Mouse (Mus musculus): ENCODE measurements around the gene Lin7c. TPM values are rescaled to one million over a fixed set of nuclear protein-coding genes. Genes with fewer than 3 reads are reported as not detected.
A peak's percentile ranks its signal among the peaks of the same experiment; 100 is the strongest.

Gene Lin7c
- polyA plus RNA-seq, 1 experiment from 2014 or later = 160 TPM

GRCm38 (mm10) chr2:109930771-109931170 is 40.1 kb downstream of the Lin7c start:
- no peak for ATAC-seq (ENCODE audit: low FRiP score)
- Histone ChIP-seq H3K4me3 (no peak overlapping the region), H3K9me3 (replicated peaks) (no peaks in the 10 kb centered on the region), H3K36me3 (peaks cover 4% of the 10 kb centered on the region; the same call in 1 of the 2 replicates), H3K9ac (no peak overlapping the region), H3K27me3 (no peaks in the 10 kb centered on the region), H3K4me1 (peaks cover 32% of the 10 kb centered on the region), H3K4me2 (replicated peaks) (no peak overlapping the region), H3K27ac (no peak overlapping the region)
- 93% methylated on average over 4 of the region's 4 CpGs for WGBS

DNA sequence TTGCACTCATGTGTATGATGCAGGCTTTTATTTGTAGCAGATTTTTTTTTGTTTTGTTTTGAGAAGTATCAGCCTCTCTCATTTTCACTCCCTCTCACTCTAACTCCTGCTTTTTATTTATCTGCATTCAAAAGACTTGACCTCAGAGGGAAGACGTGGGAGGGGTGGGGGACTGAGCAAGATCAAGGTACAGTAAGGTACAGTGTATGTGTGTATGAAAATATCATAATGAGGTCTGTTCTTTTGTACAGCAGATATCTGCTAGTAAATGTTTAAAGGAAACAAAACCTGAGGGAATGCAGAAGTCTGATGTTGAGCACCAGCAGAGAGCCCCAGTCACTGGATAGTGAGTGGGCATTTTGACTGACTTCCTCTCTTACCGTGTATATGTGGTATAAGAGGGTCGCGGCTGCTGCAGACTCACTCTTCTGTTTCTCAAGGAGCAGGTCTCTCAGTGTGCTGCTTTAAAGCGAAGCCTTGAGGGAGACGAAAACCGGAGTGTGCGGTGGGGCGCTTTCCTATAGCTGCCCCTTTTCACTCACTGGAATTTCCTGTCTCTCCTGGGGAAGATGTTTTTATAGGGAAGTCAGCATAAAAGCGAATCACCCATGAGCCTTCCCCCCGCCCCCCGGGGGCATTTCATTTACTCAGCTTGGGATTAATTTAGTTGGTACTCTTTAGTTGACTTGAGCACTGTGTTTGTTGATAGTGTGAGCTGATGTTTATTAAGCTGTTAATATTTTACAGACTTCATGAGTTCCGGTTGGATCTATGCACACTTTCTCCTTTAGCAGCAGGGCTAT is 41.5 kb downstream of the Lin7c start:
- peaks cover 38% of the 10 kb centered on the region for H3K4me1 ChIP-seq
- 41% methylated on average over 13 of the region's 13 CpGs for WGBS
- no peak overlapping the region for H3K9ac ChIP-seq
- no peak for ATAC-seq (ENCODE audit: low FRiP score)
- no peak overlapping the region for H3K27ac ChIP-seq
- no peaks in the 10 kb centered on the region for H3K9me3 ChIP-seq (replicated peaks)
- no peak overlapping the region for H3K4me3 ChIP-seq
- H3K4me2 ChIP-seq (replicated peaks) = peak overlapping the region; percentile 3; the same call in 1 of the 2 replicates
- no peaks in the 10 kb centered on the region for H3K36me3 ChIP-seq
- no peaks in the 10 kb centered on the region for H3K27me3 ChIP-seq

GRCm38 (mm10) chr2:109933151-109933550 is 42.5 kb downstream of the Lin7c start:
- no peaks in the 10 kb centered on the region for H3K36me3 ChIP-seq
- H3K27me3 ChIP-seq = no peaks in the 10 kb centered on the region
- 66% methylated on average over 3 of the region's 3 CpGs for WGBS
- H3K9me3 ChIP-seq (replicated peaks) = no peaks in the 10 kb centered on the region
- peaks cover 38% of the 10 kb centered on the region for H3K4me1 ChIP-seq
- H3K27ac ChIP-seq = no peak overlapping the region
- no peak for ATAC-seq (ENCODE audit: low FRiP score)
- no peak overlapping the region for H3K9ac ChIP-seq
- no peak overlapping the region for H3K4me3 ChIP-seq
- no peak overlapping the region for H3K4me2 ChIP-seq (replicated peaks)

DNA sequence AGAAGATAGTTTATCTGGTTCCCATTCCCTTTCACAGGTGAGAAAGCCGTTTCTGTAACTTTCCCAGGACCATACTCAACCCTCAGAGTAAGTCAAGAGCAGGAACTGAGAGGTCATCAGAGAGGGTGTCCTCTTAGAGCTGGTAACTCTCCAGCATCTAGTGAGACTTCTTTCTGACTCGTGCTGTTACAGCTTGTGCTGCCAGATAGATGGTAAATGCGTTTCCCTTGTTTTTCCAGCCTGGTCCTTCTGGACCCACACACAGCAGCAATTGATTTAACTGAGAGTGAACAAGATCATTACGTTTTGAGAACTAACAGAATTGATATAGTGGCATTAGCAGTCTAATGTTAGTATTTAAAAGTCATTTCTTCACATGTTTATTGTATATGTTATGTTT is 43.4 kb downstream of the Lin7c start:
- 77% methylated on average over 4 of the region's 4 CpGs for WGBS
- Histone ChIP-seq H3K4me3 (no peak overlapping the region), H3K4me1 (peaks cover 34% of the 10 kb centered on the region), H3K9me3 (replicated peaks) (no peaks in the 10 kb centered on the region), H3K4me2 (replicated peaks) (no peak overlapping the region), H3K27ac (no peak overlapping the region), H3K9ac (no peak overlapping the region), H3K36me3 (no peaks in the 10 kb centered on the region), H3K27me3 (no peaks in the 10 kb centered on the region)
- no peak for ATAC-seq (ENCODE audit: low FRiP score)

DNA sequence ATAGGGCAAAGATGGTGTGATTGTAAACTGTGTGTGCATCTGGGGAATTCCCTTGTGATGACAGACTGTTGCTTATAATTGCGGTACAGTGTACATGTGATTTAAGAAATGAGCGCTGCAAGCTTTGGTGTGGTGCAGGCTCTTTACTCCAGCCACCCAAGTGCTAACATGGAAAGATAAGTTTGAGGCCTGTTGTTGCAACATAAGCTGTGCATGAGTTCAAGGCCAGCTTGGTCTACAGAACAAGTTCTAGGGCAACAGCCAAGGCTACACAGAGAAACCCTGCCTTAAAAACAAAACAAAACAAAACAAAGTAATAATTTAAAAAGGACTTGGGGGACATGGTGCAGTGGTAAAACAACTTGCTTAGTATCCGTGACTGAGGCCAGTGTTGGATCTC is 44.5 kb downstream of the Lin7c start:
- Histone ChIP-seq H3K4me3 (no peak overlapping the region), H3K9ac (no peak overlapping the region), H3K9me3 (replicated peaks) (no peaks in the 10 kb centered on the region), H3K4me2 (replicated peaks) (no peak overlapping the region), H3K4me1 (peaks cover 29% of the 10 kb centered on the region), H3K36me3 (no peaks in the 10 kb centered on the region), H3K27ac (no peak overlapping the region), H3K27me3 (no peaks in the 10 kb centered on the region)
- no peak for ATAC-seq (ENCODE audit: low FRiP score)
- WGBS = 93% methylated on average over 3 of the region's 3 CpGs

DNA sequence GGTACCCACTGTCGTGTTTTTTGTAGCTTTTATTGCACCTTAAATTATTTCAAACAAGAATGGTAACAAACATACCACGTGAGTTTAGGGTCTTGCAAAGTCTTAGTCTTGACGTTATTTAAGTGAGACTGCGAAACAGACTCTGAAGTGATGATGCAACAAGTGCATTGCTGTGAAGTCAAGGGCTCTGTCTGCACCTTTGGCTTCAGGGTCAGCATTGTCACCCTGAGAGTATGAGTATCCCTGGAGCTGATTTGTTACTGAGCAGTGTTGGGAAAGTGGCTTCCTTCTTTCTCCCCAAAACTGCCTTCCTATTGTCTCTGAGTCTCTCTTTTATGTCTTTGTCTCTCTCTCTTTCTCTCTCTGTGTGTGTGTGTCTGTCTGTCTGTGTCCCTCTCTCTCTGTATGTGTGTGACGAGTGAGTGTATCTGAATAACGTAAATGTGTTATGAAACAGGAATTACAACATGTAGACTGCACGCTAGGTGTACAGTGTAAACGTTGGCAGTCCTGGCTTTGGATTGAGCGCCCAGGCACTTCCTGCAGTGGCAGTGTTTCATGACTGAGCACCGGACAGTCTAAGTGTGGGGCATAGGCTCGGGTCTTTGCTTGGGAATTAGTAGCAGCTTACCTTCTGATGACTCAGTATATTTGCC is 45.2 kb downstream of the Lin7c start:
- Histone ChIP-seq H3K9ac (no peak overlapping the region), H3K27me3 (no peaks in the 10 kb centered on the region), H3K4me1 (peaks cover 29% of the 10 kb centered on the region), H3K36me3 (no peaks in the 10 kb centered on the region), H3K9me3 (replicated peaks) (no peaks in the 10 kb centered on the region), H3K4me2 (replicated peaks) (no peak overlapping the region), H3K27ac (no peak overlapping the region), H3K4me3 (no peak overlapping the region)
- WGBS = 62% methylated on average over 11 of the region's 11 CpGs
- no peak for ATAC-seq (ENCODE audit: low FRiP score)

GRCm38 (mm10) chr2:109936410-109936755 is 45.7 kb downstream of the Lin7c start:
- Histone ChIP-seq H3K4me3 (no peak overlapping the region), H3K9ac (no peak overlapping the region), H3K4me1 (peaks cover 29% of the 10 kb centered on the region), H3K27ac (no peak overlapping the region), H3K27me3 (no peaks in the 10 kb centered on the region), H3K36me3 (no peaks in the 10 kb centered on the region), H3K9me3 (replicated peaks) (no peaks in the 10 kb centered on the region), H3K4me2 (replicated peaks) (no peak overlapping the region)
- 23% methylated on average over 2 of the region's 2 CpGs for WGBS
- ATAC-seq (ENCODE audit: low FRiP score) = no peak

DNA sequence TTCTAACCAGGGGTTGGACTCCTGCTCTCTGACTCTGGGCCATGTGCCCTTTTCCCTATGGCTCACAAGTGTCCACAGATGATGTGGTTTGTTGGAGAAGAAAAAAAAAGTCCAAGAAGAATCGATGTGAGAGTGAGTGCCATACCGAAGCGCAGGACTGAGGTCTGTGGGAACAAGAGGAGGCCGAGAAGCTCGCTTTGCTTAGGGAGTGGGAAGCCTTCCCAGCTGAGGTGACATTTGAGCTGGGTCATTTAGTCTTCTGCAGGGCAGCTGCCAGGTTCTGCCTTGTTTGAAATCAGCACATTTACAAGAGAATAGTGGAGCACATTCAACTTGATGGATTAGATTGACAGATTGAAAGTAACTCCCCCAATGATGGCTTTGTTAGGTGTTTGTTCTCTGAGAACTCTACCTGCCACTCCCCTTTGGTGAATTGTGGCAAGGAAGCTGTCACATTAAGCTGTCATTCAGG is 51.4 kb downstream of the Lin7c start:
- Histone ChIP-seq H3K4me2 (replicated peaks) (no peak overlapping the region), H3K9ac (no peak overlapping the region), H3K4me1 (peaks cover 35% of the 10 kb centered on the region)

DNA sequence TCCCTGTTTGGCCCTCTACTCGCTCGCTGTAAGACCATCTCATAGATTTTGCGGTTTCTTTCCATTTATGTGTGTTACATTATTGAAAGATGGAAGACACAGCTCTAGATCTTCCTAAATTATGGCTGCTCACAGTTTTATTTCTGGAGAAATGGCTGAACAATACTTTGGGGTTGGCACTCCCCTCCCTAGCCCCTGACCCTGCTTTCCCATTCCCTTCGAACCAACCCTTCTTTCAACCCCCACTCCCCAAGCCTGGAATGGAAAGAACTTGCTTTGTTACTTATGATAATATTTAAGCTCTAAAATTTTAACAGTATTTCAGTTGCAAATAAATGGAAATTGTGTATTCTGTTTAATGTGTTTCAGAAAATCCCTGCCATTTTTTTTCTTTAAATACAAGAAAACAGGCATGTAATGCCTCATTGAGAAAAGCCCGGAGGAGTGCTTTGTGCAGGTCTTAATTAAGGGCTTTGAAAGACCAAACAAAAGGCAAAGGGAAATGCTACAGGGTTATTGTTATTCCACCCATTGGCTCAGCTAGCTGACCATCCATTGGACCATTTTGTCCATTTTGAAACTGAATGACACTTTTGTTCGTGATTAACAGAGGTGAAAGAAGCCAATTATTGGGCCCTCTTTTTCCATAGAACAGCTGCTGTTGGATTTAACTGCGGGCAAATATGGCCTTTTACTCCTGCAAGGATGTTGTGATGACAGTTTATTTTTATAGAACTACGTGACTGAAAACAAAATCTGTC is 52.3 kb downstream of the Lin7c start:
- WGBS = 36% methylated on average over 8 of the region's 8 CpGs
- H3K27ac ChIP-seq = peak overlapping the region; percentile 66

More for the DNA sequence above, 51.4 kb downstream of the Lin7c start:
- H3K27ac ChIP-seq = peak overlapping the region; percentile 77
- WGBS = 13% methylated on average over 5 of the region's 5 CpGs
- H3K4me3 ChIP-seq = no peak overlapping the region
- H3K36me3 ChIP-seq = no peaks in the 10 kb centered on the region
- no peaks in the 10 kb centered on the region for H3K9me3 ChIP-seq (replicated peaks)
- no peaks in the 10 kb centered on the region for H3K27me3 ChIP-seq
- peak; percentile 57 for ATAC-seq (ENCODE audit: low FRiP score)

GRCm38 (mm10) chr2:109944995-109945394 is 54.3 kb downstream of the Lin7c start:
- no peaks in the 10 kb centered on the region for H3K36me3 ChIP-seq
- H3K4me3 ChIP-seq = no peak overlapping the region
- no peak overlapping the region for H3K27ac ChIP-seq
- 68% methylated on average over 9 of the region's 9 CpGs for WGBS
- H3K4me1 ChIP-seq = peaks cover 35% of the 10 kb centered on the region
- no peaks in the 10 kb centered on the region for H3K9me3 ChIP-seq (replicated peaks)
- no peak overlapping the region for H3K9ac ChIP-seq
- H3K27me3 ChIP-seq = no peaks in the 10 kb centered on the region
- no peak for ATAC-seq (ENCODE audit: low FRiP score)
- no peak overlapping the region for H3K4me2 ChIP-seq (replicated peaks)

More for the DNA sequence above, 52.3 kb downstream of the Lin7c start:
- peak overlapping the region; percentile 24 for H3K4me2 ChIP-seq (replicated peaks)
- no peaks in the 10 kb centered on the region for H3K36me3 ChIP-seq
- no peak overlapping the region for H3K9ac ChIP-seq
- no peaks in the 10 kb centered on the region for H3K9me3 ChIP-seq (replicated peaks)
- peak; percentile 85 for ATAC-seq (ENCODE audit: low FRiP score)
- H3K4me3 ChIP-seq = no peak overlapping the region
- H3K27me3 ChIP-seq = no peaks in the 10 kb centered on the region
- H3K4me1 ChIP-seq = peaks cover 35% of the 10 kb centered on the region

- no peaks in the 10 kb centered on the region for H3K27me3 ChIP-seq
- H3K27ac ChIP-seq = no peak overlapping the region
- 57% methylated on average over 4 of the region's 4 CpGs for WGBS
- no peak overlapping the region for H3K4me3 ChIP-seq
- H3K4me2 ChIP-seq (replicated peaks) = no peak overlapping the region
- H3K4me1 ChIP-seq = peaks cover 40% of the 10 kb centered on the region
- H3K9me3 ChIP-seq (replicated peaks) = no peaks in the 10 kb centered on the region
- ATAC-seq (ENCODE audit: low FRiP score) = no peak
- no peak overlapping the region for H3K9ac ChIP-seq
- no peaks in the 10 kb centered on the region for H3K36me3 ChIP-seq
These were observed 54.9 kb downstream of the Lin7c start for GRCm38 (mm10) chr2:109945532-109945931.

GRCm38 (mm10) chr2:109946426-109946825 is 55.8 kb downstream of the Lin7c start:
- peaks cover 47% of the 10 kb centered on the region for H3K4me1 ChIP-seq
- no peak overlapping the region for H3K4me3 ChIP-seq
- H3K36me3 ChIP-seq = no peaks in the 10 kb centered on the region
- 91% methylated on average over 6 of the region's 6 CpGs for WGBS
- H3K27ac ChIP-seq = no peak overlapping the region
- no peaks in the 10 kb centered on the region for H3K27me3 ChIP-seq
- ATAC-seq (ENCODE audit: low FRiP score) = no peak
- H3K9me3 ChIP-seq (replicated peaks) = no peaks in the 10 kb centered on the region
- H3K9ac ChIP-seq = no peak overlapping the region
- no peak overlapping the region for H3K4me2 ChIP-seq (replicated peaks)

All from hindbrain, embryonic 12.5 days (tissue).